Mouse (Mus musculus) E14TG2a.4 (cell line): Measurements from ENCODE around the gene Smarcd3.

Source experiments
- H3K27me3 ChIP-seq: 2 replicates; pipeline ENCODE4 v1.6.1; 2014; ENCODE audit warnings: low read length, control low read depth; ENCODE audit not compliant: insufficient read depth
- H3K36me3 ChIP-seq: 2 replicates; pipeline ENCODE4 v1.6.1; 2014; ENCODE audit warnings: low read length, control low read depth; ENCODE audit not compliant: insufficient read depth
- H3K4me1 ChIP-seq: replicated peaks from 2 replicates; pipeline ENCODE4 v1.6.1; 2014; ENCODE audit warnings: low read depth, low read length, control low read depth
- H3K4me3 ChIP-seq: replicated peaks from 2 replicates; pipeline ENCODE4 v1.5.1; 2014; ENCODE audit warnings: mild to moderate bottlenecking, low read length
- H3K9me3 ChIP-seq: 2 replicates; pipeline ENCODE4 v1.6.1; 2014; ENCODE audit warnings: low read length, control low read depth
- CTCF ChIP-seq: conservative IDR thresholded peaks from 2 replicates; pipeline ENCODE4 v1.5.1; 2014; ENCODE audit warnings: low read length
- NANOG ChIP-seq: IDR thresholded peaks from 2 replicates; pipeline ENCODE4 v1.6.1; 2014; ENCODE audit warnings: borderline replicate concordance, low read length, mixed read lengths
- POU5F1 ChIP-seq: IDR thresholded peaks from 2 replicates; pipeline ENCODE4 v1.6.1; 2014; ENCODE audit warnings: low read length, borderline replicate concordance

Smarcd3 gene

DNA sequence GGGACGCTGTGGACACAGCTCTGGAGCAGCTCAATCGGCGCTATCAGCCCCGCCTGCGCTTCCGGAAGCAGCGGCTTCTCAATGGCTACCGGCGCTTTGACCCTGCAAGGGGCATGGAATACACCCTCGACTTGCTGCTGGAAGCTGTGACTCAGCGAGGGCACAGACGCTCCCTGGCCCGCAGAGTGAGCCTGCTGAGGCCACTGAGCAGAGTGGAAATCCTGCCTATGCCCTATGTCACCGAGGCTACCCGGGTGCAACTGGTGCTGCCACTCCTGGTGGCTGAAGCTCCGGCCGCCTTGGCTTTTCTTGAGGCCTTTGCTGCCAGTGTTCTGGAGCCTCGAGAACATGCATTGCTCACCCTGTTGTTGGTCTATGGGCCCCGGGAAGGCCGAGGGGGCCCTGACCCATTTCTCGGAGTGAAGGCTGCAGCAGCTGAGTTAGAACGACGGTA lies 32.9 kb downstream of the Smarcd3 start:
- Histone ChIP-seq H3K9me3 (no peaks in the 10 kb centered on the region), H3K4me3 (peak overlapping the region; percentile 63), H3K4me1 (peaks cover 73% of the 10 kb centered on the region), H3K27me3 (peaks cover 24% of the 10 kb centered on the region), H3K36me3 (peaks cover 54% of the 10 kb centered on the region)
- TF ChIP-seq POU5F1 (no peak), NANOG (no peak), CTCF (no peak)

DNA sequence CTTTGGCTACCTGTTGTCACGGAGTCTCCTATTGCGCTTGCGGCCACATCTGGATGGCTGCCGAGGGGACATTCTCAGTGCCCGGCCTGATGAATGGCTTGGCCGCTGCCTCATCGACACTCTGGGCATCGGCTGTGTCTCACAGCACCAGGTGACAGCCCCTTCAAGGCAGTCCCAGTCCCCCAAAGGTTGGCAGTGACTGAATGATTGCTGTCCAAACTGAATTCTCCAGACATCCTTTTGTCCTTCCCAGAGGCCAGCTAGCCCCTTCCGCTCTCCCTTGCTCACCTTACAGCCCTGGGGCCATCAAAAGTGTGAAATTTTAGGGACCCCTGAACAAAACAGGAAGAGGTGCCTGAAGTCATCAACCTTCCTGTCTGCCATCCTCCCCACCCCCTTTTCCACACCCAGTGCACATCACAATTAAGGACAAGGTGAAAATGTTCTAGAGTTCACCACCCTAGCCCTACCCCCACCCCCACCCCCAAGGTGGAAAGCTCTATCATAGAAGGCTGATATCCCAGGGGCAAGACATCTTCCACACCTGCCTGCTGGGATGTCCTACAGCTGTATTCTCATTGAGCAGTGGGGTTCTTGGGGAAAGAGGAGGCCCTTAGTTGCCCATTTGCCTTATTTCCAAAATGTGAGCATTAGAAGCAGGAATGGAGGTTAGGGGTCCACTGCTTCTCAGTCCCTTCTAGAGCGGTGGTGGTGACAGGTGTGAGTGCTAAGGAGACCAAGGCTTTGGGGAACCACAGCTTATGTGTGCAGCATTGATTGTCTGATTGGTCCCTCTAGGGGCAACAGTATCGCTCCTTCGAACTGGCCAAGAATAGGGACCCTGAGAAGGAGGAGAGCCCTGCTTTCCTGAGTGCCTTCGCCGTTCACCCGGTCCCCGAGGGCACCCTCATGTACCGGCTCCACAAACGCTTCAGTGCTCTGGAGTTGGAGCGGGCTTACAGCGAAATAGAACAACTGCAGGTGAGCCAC lies 34.4 kb downstream of the Smarcd3 start:
- Histone ChIP-seq H3K27me3 (peaks cover 24% of the 10 kb centered on the region), H3K4me1 (peaks cover 76% of the 10 kb centered on the region), H3K4me3 (no peak overlapping the region), H3K9me3 (no peaks in the 10 kb centered on the region), H3K36me3 (peaks cover 49% of the 10 kb centered on the region)
- TF ChIP-seq CTCF (no peak), NANOG (no peak), POU5F1 (no peak)

DNA sequence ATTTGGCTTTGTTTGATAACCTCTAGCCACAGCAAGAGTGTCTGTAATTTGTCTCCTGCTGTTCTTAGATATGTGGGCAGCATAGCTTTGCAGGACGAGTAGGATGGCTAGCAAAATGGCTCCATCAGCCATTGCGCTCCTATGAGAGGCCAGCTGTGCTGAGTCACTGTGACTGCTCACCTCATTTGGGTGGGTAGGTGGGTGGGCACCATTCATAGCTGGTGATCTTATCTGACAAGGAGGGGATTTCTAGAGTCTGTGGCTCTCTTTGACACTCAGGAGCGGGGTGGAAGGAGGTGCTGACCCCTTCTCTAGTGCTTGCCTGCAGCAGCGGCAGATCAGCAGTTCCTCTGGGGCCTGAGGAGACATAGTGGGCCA lies 37.0 kb downstream of the Smarcd3 start:
- peaks cover 25% of the 10 kb centered on the region for H3K36me3 ChIP-seq
- no peaks in the 10 kb centered on the region for H3K9me3 ChIP-seq
- TF ChIP-seq CTCF (no peak), POU5F1 (no peak), NANOG (no peak)
- peaks cover 57% of the 10 kb centered on the region for H3K4me1 ChIP-seq
- H3K27me3 ChIP-seq: peaks cover 14% of the 10 kb centered on the region
- peak overlapping the region; percentile 91 for H3K4me3 ChIP-seq

DNA sequence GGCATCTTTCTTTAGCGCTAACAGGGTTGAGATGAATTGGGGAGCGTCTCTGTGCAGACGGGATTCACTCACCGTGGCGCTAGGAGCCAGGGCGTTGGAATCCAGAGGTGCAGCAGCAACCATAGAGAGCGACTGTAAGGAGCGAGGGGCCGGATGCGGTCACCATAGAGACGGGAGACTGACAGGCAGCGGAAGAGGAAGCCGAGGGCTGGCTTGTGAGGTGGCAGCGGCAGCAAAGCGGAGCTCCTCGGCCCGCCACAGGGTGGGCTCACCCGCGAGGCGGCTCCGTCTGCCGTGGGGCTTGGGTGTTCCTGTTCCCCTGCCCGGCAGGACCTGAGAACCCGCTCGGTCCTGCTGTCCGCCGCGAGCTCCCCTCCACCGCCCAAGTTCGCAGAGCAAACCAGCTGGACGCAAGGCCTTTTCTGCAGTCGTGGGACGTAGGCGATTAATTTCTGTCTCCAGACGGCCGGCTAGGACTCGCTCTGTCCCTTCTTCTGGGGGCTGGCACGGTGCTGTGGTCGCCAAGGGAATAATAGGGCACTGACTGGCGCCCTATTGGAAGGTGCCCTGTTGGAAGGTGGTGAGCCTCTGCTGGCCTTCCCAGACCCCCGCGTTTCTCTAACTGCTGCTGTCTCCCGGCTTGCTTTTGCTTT lies 37.5 kb downstream of the Smarcd3 start, which contains the start of gene Chpf2:
Gene Chpf2, plus strand, starts transcription at position 195 of the 653 bp plus-strand sequence.
- Histone ChIP-seq H3K27me3 (peaks cover 8% of the 10 kb centered on the region), H3K4me1 (peaks cover 52% of the 10 kb centered on the region), H3K36me3 (peaks cover 25% of the 10 kb centered on the region), H3K4me3 (peak within 1 kb of the TSS; percentile 91), H3K9me3 (no peaks in the 10 kb centered on the region)
- TF ChIP-seq CTCF (no peak), POU5F1 (no peak), NANOG (no peak)

DNA sequence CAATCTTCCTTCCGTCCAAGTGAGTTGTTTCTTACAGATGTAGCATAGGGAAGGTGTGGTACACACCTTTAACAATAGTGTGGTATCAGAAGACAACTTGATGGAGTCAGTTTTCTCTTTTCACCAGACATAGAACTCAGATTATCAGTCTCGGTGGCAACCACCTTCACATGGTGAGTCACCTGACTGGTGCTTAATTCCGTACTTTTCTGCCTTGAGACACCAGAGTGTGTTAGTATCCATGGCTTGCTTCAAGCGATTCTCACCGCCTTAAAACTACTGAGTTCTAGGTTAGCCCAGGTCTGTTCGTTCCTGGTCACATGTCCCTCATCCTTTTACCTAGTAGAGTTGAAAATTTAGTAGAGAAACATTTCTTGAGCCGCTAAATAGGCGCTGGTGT lies 38.1 kb downstream of the Smarcd3 start:
- peak overlapping the region; percentile 91 for H3K4me3 ChIP-seq
- peaks cover 25% of the 10 kb centered on the region for H3K36me3 ChIP-seq
- H3K9me3 ChIP-seq: no peaks in the 10 kb centered on the region
- 0 out of 2 replicates have a peak, but pooled peaks cover 3% of the 10 kb centered on the region for H3K27me3 ChIP-seq
- no peak for TF ChIP-seq CTCF
- TF ChIP-seq NANOG: no peak
- no peak for TF ChIP-seq POU5F1
- H3K4me1 ChIP-seq: peaks cover 46% of the 10 kb centered on the region

DNA sequence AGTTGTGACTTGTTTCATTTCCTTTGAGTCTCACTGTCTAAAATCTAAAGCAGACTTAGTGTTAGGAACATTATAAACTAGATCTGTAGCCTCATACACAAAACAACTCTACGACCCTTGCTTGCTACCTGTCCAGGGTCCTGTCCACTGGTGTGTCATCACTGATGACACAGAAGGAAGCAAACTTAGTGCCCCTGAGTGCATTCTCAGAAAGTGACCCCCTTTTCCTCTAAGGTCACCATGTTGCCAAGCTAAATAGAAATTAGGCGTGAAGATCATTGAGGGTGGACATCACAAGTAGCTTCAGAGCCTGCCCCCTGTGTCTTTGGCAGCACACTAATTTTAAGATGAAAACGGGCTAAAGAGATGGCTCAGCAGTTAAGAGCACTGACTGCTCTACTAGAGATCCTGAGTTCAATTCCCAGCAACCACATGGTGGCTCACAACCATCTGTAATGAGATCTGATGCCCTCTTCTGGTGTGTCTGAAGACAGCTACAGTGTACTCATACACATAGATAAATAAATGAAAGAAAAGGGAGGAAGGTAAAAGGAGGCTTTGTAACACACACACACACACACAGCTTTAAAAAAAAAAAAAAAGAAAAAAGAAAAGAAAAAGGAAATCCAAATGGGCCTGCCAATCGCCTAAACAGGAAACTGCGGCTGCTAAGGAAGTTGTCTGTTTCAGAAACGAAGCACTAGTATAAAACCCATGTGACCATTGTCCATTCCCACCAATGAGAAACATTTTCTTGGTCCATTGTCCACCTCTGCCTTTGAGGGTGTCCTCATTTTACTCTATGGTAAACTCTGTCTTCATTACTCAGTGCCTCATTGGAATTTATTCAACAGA lies 45.9 kb downstream of the Smarcd3 start:
- H3K27me3 ChIP-seq: no peaks in the 10 kb centered on the region
- H3K4me1 ChIP-seq: peaks cover 27% of the 10 kb centered on the region
- no peaks in the 10 kb centered on the region for H3K9me3 ChIP-seq
- H3K36me3 ChIP-seq: peaks cover 30% of the 10 kb centered on the region
- H3K4me3 ChIP-seq: peak overlapping the region; percentile 97
- TF ChIP-seq CTCF (no peak), POU5F1 (no peak), NANOG (no peak)

DNA sequence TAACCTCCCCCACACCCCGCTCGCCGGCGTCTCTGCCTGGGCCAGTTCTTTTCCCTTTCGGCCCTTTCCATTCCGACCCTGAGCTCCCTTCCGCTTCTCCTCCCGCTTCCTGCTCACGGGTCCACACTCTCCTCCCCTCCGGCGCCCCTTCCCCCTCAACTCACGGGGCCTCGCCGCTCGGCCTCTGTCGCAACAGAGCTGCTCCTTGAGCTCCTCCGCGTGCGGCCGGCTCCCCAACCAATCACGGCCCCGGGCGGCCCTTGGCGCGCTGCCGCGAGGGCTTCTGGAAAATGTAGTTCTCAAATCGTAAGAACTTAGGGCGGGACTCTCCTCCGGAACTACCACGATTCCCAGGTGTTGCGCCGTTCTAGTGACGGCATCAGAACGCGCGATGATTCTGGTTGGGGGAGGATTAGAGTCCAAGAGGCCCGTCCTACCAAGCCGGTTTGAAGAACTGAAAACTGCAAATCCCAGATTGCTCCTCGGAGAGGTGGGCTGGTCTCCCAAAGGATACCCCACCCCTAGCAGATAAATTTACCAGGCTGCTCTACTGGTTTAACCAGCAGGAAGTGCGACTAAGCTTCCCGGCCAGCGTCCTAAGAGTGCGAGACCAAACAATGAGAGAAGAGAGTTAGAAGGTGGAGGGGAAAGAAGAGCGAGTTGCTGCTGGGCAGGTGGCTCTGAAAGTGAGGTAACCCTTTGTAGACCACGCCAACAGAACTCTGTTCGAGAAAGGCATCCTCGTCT lies 46.9 kb downstream of the Smarcd3 start, which contains the start of gene Abcf2:
Gene Abcf2, minus strand, starts transcription at position 285 of the 747 bp plus-strand sequence.
- Histone ChIP-seq H3K4me1 (peaks cover 37% of the 10 kb centered on the region), H3K27me3 (no peaks in the 10 kb centered on the region), H3K4me3 (peak within 1 kb of the TSS; percentile 97), H3K9me3 (no peaks in the 10 kb centered on the region), H3K36me3 (peaks cover 40% of the 10 kb centered on the region)
- TF ChIP-seq POU5F1 (no peak), CTCF (no peak), NANOG (no peak)
